Mouse (Mus musculus): Measurements from ENCODE around the gene Ccin. TPM values are rescaled to one million over a fixed set of nuclear protein-coding genes. Genes with fewer than 3 reads are reported as not detected.

Ccin gene
- total and polyA plus RNA-seq, 3 experiments, result not detected

GRCm38 (mm10) chr4:43974914-43975616 is 8.2 kb upstream of the Ccin start:
- DNase-seq (ENCODE audit: extremely low read depth), result no peak
- H3K9me3 ChIP-seq (replicated peaks; ENCODE audit: low read length), result no peaks in the 10 kb centered on the region
- H3K27me3 ChIP-seq (replicated peaks), result no peaks in the 10 kb centered on the region
- H3K36me3 ChIP-seq (replicated peaks in 1 of 2; ENCODE audit: control insufficient read depth in 1 of 2, insufficient read depth in 1 of 2, low read length in 1 of 2), result peaks cover 21 to 64% of the 10 kb centered on the region in 2 experiments
- TF ChIP-seq NELFE (IDR thresholded peaks at IDR 0.05; ENCODE audit: low read depth, low read length), result no peak
- no peak for TF ChIP-seq E2F4 (IDR thresholded peaks at IDR 0.05; ENCODE audit: insufficient replicate concordance, low read depth, low read length)
- no peak for TF ChIP-seq ZNF384 (IDR thresholded peaks at IDR 0.05; ENCODE audit: low read depth, low read length)
- no peak for TF ChIP-seq IRF4 (IDR thresholded peaks at IDR 0.05; ENCODE audit: low read depth, low read length)
- TF ChIP-seq PAX5 (IDR thresholded peaks at IDR 0.05; ENCODE audit: low read length), result no peak
- TF ChIP-seq ZMIZ1 (IDR thresholded peaks at IDR 0.05; ENCODE audit: low read depth, low read length), result no peak
- TF ChIP-seq USF1 (IDR thresholded peaks at IDR 0.05; ENCODE audit: low read depth, low read length), result no peak
- no peak for TF ChIP-seq ZC3H11A (IDR thresholded peaks at IDR 0.05; ENCODE audit: low read depth, low read length)
- TF ChIP-seq CHD1 (IDR thresholded peaks at IDR 0.05; ENCODE audit: low read depth, low read length), result no peak
- TF ChIP-seq KAT2A (IDR thresholded peaks at IDR 0.05; ENCODE audit: insufficient replicate concordance, low read length), result no peak
- dilution Hi-C loops (cut with MboI; ENCODE audit: extremely low pct_ligation_motif_present, extremely low pct_unique_long_range_greater_than_20kb, low sequenced_read_pairs), result no loop called here
- peak overlapping the region in 1 of 3 experiments; percentile 21 for H3K4me3 ChIP-seq (replicated peaks in 1 of 3; ENCODE audit: low read depth in 2 of 3, low read length in 2 of 3, poor library complexity in 1 of 3)
- H3K4me1 ChIP-seq (ENCODE audit: control insufficient read depth in 1 of 2, insufficient read depth in 2 of 2), result peaks cover 42 to 87% of the 10 kb centered on the region in 2 experiments
- H3K4me2 ChIP-seq (ENCODE audit: insufficient read depth, low read depth, poor library complexity, severe bottlenecking), result peak overlapping the region; percentile 11; the same call in 1 of the 2 replicates
- H3K9ac ChIP-seq (ENCODE audit: insufficient read depth, low read depth), result no peak overlapping the region
- in situ Hi-C loops (cut with MboI; ENCODE audit: low pct_ligation_motif_present, low pct_unique_long_range_greater_than_20kb, low sequenced_read_pairs), result loop anchor here (25.0 kb wide), 1 partner anchor 238 kb away; the partner anchor contains the start of genes Hrct1 and Spaar
- peak overlapping the region; percentile 86 for H3K27ac ChIP-seq (ENCODE audit: insufficient read depth, low read depth)
- H3K79me2 ChIP-seq (replicated peaks; ENCODE audit: control insufficient read depth, extremely low read depth, insufficient read depth, poor library complexity, severe bottlenecking), result peaks cover 3% of the 10 kb centered on the region; the same call in 1 of the 2 replicates

DNA sequence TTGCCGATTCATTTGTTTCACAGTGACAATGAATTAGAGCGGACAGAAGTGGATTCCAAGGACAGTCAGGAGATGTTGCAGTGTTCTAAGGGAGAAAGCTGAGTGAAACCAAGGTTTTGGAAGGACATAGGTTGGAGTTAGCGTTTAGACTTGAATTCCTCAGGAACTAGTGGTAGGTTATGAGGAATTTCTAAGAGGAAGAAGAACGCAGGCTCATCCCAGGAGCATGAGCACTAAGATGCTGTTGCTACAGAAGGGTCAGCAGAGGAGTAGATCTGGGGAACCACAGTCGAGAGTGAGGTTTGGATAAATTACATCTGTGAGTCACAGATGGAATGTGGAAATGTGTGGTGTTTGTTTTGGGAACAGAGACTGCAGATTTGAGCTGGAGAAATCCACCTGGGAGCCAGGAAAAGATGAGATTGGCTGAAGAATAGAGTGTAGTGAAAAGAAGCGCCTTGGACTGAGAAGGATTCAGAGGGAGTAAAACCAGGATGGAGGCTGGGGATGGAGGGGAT is 7.0 kb upstream of the Ccin start:
- Histone ChIP-seq H3K4me1 (ENCODE audit: control insufficient read depth in 1 of 2, insufficient read depth in 2 of 2) (peaks cover 35 to 82% of the 10 kb centered on the region in 2 experiments), H3K79me2 (replicated peaks; ENCODE audit: control insufficient read depth, extremely low read depth, insufficient read depth, poor library complexity, severe bottlenecking) (peaks cover 3% of the 10 kb centered on the region; the same call in 1 of the 2 replicates), H3K27me3 (replicated peaks) (no peaks in the 10 kb centered on the region), H3K36me3 (replicated peaks in 1 of 2; ENCODE audit: control insufficient read depth in 1 of 2, insufficient read depth in 1 of 2, low read length in 1 of 2) (peaks cover 17 to 61% of the 10 kb centered on the region in 2 experiments), H3K4me3 (replicated peaks in 1 of 3; ENCODE audit: low read depth in 2 of 3, low read length in 2 of 3, poor library complexity in 1 of 3) (no peak overlapping the region), H3K9me3 (replicated peaks; ENCODE audit: low read length) (no peaks in the 10 kb centered on the region), H3K27ac (ENCODE audit: insufficient read depth, low read depth) (no peak overlapping the region), H3K4me2 (ENCODE audit: insufficient read depth, low read depth, poor library complexity, severe bottlenecking) (no peak overlapping the region), H3K9ac (ENCODE audit: insufficient read depth, low read depth) (no peak overlapping the region)
- no peak for TF ChIP-seq KAT2A (IDR thresholded peaks at IDR 0.05; ENCODE audit: insufficient replicate concordance, low read length)
- TF ChIP-seq SMC3 (IDR thresholded peaks at IDR 0.05; ENCODE audit: low read depth, low read length), result no peak
- TF ChIP-seq UBTF (IDR thresholded peaks at IDR 0.05; ENCODE audit: low read depth, low read length), result no peak
- TF ChIP-seq JUN (IDR thresholded peaks at IDR 0.05; ENCODE audit: insufficient read depth, low read depth, low read length), result no peak
- no peak for TF ChIP-seq MEF2A (IDR thresholded peaks at IDR 0.05; ENCODE audit: borderline replicate concordance, low read depth, low read length)
- no peak for TF ChIP-seq EP300 (IDR thresholded peaks at IDR 0.05; ENCODE audit: low read length)
- no peak for TF ChIP-seq NRF1 (IDR thresholded peaks at IDR 0.05; ENCODE audit: low read depth, low read length)
- TF ChIP-seq SIN3A (IDR thresholded peaks at IDR 0.05; ENCODE audit: low read length), result no peak
- DNase-seq (ENCODE audit: extremely low read depth), result no peak
- in situ Hi-C loops (cut with MboI; ENCODE audit: low pct_ligation_motif_present, low pct_unique_long_range_greater_than_20kb, low sequenced_read_pairs) (loop anchor here (25.0 kb wide), 1 partner anchor 239 kb away; the partner anchor contains the start of genes Hrct1 and Spaar), dilution Hi-C loops (cut with MboI; ENCODE audit: extremely low pct_ligation_motif_present, extremely low pct_unique_long_range_greater_than_20kb, low sequenced_read_pairs) (no loop called here)
